Mouse (Mus musculus) heart, postnatal 10 days (tissue): ENCODE data around the gene Lce6a. TPM values are rescaled to one million over a fixed set of nuclear protein-coding genes. Genes with fewer than 3 reads are reported as not detected.

Experiments
- DNase-seq, 2 experiments: peaks; one replicate each; pipeline ENCODE4 v3.0.0; 2021
- intact Hi-C: fragments of 180-260 bp; cut with DNase I; formaldehyde crosslinking; loops from one replicate; pipeline ENCODE4 v1.15.1; 2025
- total RNA-seq, 2 experiments: library from RNA; stranded (reverse); gene quantifications; 2 replicates each; pipeline ENCODE4 v1.2.3; 2021

Lce6a gene
- not detected for total RNA-seq

DNA sequence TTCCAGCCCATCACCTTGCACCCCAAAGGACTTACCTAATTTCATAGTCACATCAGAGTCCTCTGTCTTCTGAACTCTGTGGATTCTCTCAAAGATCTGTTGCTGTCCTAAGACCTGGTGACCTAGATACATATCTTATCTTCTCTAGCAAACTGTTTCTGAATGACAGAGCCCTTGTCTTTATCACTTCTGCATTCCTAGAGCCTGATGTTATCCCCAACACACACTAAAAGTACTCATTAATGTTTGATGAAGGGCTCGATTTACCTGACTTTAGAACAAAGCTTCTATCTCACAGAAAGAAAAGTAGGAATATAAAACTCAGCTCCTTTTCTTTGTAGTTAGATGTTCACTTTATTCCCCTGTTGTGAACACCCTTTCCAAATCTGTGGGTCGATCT lies at the start of gene Lce6a:
TSS of gene Lce6a (minus strand) at position 101 of the 400 bp plus-strand sequence.
- DNase-seq: no peak
- intact Hi-C loops: no loop called here

DNA sequence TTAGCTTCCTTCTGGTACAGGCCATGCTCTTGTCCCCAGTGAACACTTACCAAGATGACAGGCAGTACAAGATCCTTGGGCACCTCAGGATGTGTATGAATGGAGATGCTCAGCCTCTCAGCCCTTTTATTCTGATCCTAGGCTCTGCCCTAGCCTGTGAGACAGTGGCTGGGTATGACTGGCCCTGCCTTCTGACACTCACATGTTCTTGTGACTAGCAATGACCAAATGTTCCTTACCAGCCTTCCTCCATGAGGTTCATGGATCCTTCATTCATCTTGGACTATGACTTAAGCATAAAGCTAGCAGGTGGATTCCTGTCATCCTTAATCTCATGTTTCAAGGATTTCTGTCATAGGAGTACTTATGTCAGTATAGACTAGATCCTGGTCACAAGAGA lies 48.8 kb upstream of the Lce6a start, which contains the start of gene Lce1a2:
TSS of gene Lce1a2 (minus strand) at position 101 of the 400 bp plus-strand sequence.
- intact Hi-C loops: no loop called here
- no peak for DNase-seq

DNA sequence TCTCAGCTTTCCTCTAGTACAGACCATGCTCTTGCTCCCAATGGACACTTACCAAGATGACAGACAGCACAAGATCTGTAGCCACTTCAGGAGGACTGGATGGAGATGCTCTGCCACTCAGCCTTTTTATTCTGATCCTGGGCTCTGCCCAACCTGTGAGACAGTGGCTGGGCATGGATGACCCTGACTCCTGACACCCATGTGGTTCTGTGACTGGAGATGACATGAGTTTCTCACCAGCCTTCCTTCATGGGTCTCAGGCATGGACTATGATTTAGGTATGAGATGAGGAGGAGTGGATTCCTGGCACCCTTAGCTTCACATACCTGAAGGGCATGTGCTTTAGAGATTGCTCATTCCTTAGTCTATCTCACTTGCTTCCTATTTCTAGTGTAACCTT lies 35.4 kb upstream of the Lce6a start, which contains the start of gene Lce1b:
TSS of gene Lce1b (minus strand) at position 101 of the 400 bp plus-strand sequence.
- intact Hi-C loops: no loop called here
- no peak for DNase-seq

DNA sequence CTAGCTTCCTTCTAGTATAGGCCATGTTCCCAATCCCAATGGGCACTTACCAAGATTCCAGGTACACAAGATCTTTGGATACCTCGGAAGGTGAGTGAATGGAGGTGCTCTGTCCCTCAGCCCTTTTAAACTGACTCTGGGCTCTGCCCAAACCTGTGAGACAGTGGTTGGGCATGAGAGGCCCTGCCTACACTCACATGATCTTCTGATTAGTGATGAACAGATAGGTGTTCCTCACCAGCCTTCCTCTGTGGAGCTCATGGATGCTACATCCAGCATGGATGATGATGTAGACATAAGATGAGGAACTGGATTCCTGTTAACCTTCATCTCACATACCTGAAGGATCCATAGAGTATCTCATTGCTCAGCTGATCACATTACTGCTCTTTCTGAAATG lies 26.7 kb upstream of the Lce6a start, which contains the start of gene Lce1a1:
TSS of gene Lce1a1 (minus strand) at position 101 of the 400 bp plus-strand sequence.
- intact Hi-C loops: no loop called here
- no peak for DNase-seq

DNA sequence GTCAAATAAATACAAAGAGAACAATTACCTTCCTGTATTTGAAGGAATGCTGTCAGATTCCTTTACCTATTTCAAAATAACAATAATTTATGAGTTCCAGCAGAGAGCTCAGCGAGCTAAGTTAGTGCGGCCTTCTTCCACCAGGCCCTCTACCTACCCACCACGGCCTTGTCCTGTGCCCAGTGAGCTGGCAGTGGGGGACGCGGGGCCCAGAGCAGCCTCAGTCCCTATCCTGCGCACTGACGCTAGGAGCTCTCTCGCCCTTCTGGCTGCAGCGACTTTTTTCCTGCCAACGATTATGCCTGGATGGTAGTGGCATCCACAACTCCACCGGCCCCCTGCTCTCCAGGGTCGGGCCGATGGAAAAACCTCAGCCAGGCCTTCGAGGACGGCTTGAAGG lies 18.4 kb upstream of the Lce6a start:
- intact Hi-C loops: no loop called here
- DNase-seq: no peak

DNA sequence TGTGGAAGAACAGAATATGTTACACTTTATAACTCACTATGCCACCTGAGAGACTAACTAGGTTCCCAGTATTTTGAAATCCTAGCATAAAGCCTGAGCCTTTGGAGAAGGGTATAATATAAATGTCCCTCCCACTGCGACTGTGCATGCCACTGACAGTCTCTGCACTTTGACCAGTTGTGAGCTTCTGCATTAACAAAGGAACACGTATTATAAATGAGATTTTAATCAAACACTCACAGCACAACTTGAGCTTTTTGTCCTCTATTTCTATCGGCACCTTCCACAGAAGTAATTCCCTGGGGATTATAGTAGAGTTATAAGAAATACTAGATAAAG lies 17.2 kb upstream of the Lce6a start:
- intact Hi-C loops: no loop called here
- no peak for DNase-seq

DNA sequence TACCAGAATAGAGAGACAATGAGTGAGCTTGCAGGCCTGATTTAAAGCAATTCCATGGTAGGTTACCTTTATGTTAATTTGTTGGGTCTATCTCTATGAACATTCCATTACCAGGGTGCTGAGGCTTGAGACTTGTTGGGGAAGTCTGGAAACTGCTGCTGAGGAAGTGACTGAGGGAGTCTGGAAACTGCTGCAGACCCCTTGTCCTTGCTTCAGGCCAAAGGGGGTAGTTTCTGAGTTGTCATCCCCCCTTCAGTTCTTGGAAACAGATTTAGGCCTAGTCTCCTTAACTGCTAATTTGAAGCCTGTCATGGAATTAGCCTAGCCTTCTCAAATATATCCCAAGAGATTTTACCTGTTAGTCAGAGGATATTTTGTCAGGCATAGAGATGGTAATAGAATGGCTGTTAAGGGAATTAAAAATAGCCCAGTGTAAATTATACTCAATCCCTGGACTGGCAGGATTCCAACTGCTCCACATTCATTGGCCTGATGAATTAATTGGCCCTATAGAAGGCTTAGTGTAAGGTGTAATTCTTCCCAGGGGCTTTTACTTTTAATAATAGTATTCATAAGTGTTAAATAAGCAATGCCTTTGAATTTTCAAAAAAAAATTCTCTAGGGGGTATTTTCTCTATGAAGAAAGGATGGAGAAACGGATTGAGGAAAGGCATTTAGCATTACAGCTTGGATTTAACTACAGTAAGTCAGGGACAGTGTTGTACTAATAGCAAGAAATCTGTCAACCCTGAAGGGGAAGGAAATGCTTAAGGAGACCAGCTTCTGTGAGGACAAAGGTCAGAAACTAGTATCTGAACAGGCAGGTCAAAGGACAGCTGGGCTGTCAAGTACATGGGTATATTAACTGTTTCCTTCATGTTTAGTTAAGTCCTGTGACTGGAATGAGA lies 16.5 kb upstream of the Lce6a start:
- DNase-seq: no peak
- intact Hi-C loops: no loop called here

DNA sequence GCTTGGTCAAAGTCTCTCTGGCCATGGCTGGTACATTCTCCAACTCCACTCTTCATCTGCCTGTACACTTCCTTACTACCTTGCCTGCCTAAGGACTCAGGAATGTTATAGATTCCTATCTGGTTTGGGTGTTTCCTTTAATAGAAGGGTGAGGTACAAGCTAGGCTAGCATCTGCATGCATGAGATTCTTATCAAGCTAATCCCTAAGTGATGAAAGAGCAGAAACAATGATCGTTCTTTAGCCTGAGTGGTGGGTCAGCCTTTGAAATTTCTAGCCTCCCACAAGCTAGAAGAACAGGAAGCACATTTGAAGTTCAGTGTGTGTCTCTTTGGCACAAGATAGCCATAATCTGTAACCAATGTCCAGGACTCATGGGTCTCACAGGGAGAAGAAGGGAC lies 11.7 kb downstream of the Lce6a start:
- intact Hi-C loops: no loop called here
- DNase-seq: no peak

DNA sequence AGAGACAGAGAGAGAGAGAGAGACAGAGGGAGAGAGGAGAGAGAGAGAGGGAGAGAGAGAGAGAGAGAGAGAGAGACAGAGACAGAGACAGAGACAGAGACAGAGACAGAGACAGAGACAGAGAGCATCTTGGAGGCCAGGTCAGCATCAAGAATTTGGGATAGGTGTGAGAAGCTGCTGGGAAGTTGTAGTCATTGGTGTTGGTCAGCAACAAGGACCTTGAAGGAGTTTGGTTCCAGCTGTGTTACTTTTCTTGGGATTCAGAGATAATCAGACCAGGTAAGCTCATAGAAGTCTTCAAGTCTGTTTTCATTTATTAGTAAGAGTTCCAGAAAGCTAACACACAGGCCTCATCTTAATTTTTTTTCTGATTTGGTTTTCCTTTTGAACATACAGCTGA lies 14.1 kb downstream of the Lce6a start, which contains the start of gene 2210017I01Rik:
TSS of gene 2210017I01Rik (minus strand) at position 101 of the 400 bp plus-strand sequence.
- DNase-seq: no peak
- intact Hi-C loops: no loop called here

DNA sequence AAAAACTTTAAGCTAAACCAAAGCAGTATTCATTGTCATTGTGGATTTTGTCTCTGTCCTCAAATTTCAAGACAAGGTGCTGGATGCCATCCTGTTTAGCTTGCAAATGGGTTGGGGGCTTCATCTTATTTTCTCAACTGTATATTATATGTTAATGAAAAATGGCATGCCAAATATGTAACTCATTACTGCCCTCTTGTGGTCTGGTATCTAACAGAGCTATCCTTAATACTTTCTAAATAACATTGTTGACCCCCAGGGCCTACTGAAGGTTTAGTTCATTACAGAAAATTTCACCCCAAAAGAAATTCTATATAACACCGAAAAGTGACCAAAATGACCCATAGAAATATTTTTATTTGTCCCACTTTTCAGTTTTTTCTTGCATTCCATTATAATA lies 19.3 kb downstream of the Lce6a start:
- DNase-seq: no peak
- intact Hi-C loops: loop anchor here (5.0 kb wide), 1 partner anchor 450 kb away; no protein-coding TSS in a partner anchor

DNA sequence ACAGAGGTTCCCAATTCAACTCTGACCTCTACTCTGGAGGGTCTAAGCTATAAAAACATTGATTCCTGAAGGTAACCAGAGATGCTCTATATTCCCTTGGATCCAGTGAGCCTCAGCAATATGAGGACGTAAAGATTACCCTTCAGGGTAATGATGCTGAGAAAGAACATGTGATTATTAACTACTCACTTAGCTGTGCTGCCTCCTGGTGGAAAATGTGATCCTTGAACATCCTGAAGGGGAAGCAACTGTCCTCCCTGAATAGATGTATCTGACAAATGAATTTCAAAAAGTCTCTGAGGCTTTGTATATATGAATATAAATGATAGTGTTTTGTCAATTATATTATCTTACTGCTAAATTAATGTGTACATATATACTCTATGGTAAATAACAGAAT lies 21.0 kb downstream of the Lce6a start:
- intact Hi-C loops: loop anchor here (5.0 kb wide), 1 partner anchor 448 kb away; no protein-coding TSS in a partner anchor
- no peak for DNase-seq

DNA sequence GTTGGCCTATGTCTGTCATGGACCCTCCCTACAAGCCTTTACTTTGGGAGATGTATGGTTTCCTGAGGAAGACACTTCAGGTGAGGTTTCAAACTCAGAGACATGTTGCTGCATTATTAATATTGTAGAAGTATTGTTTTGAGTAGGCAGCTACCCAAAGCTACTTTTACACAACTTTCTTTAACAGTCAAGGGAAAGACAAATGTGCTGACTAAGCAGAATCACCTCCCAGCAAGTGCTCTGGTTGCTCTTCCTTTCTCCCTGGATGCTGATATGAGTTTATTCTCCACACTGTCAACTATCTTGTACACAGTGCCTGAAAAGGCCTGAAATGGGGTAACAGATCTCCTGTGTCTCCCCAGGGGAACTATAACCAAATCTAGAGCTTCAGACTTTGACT lies 21.5 kb downstream of the Lce6a start:
- DNase-seq: no peak
- intact Hi-C loops: loop anchor here (5.0 kb wide), 1 partner anchor 448 kb away; no protein-coding TSS in a partner anchor

DNA sequence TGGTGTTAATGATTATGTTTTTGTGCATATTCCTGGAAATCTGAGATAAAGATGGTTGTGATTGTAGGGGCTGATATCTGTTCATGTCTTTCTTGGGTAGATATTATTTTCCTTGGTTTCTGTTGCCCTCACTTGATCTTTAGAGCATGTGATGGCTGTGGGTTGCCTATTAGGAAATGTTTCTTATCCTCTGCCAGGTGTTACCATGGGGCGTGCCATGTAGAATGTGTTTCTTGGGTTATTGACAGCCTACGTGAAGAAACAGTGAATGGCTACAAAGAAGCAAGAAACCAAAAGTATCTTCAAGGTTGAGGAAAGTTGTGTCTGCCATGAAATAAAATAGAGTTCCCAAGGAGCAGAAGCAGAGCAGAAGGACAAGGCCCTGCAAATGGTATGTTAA lies 23.0 kb downstream of the Lce6a start:
- no peak for DNase-seq
- intact Hi-C loops: no loop called here

DNA sequence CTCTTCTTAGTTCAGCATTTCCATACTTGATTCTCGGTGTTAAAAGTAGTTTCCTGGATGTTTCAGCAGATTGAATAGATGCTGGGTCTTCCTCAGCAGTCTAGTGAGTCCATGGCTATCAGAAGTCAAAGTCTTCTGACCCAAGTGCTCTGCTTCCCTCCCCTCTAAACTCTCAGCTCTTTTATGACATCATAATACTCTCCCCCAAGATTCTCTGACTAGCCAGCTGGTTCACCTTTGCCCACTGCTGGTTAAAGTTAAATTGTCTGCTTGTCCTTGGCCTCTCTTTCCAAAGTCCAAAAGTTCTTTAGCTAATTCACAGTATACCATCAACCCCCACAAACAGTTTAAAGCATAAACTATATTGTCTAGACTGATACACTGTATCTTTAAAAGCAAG lies 32.6 kb downstream of the Lce6a start, which contains the start of gene Smcp:
TSS of gene Smcp (minus strand) at position 140 of the 400 bp plus-strand sequence.
- no peak for DNase-seq
- intact Hi-C loops: no loop called here

DNA sequence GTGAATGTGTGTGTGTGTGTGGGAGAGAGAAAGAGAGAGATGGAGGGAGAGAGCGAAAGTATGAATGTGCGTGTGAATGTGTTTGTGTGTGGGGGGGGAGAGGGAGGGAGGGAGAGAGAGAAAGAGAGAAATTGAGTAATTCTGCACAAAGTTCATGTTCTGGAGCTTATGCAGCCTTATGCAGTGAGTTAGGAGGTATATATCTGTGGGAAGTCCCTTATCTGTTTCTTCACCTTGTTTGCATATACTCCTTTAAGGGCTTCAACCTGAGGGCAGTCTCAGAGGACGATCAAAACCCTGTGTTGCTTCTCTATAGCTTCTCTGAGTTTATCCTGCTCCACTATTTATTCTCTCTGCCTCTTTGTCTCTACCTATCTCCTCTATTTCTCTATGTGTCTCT lies 34.3 kb downstream of the Lce6a start:
- DNase-seq: no peak
- intact Hi-C loops: no loop called here

DNA sequence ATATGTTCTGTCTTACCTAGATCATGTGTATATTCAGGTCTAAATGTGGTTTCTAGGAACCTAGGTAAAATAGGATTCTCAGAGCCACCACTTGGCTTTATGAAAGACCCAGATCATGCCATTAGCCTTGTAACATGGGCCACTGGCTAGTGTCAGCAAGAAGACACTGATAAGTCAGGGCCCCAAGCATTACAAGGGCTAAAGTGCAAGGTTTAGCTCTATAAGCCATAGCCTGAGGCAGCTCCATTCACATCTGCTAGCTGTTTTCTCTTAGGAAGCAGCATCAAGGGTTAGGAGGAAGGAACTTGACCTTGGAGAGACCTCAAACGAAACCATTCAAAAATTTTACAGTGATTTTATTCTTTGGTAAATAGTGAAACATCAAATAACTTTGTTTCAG lies 36.4 kb downstream of the Lce6a start:
- intact Hi-C loops: no loop called here
- no peak for DNase-seq

DNA sequence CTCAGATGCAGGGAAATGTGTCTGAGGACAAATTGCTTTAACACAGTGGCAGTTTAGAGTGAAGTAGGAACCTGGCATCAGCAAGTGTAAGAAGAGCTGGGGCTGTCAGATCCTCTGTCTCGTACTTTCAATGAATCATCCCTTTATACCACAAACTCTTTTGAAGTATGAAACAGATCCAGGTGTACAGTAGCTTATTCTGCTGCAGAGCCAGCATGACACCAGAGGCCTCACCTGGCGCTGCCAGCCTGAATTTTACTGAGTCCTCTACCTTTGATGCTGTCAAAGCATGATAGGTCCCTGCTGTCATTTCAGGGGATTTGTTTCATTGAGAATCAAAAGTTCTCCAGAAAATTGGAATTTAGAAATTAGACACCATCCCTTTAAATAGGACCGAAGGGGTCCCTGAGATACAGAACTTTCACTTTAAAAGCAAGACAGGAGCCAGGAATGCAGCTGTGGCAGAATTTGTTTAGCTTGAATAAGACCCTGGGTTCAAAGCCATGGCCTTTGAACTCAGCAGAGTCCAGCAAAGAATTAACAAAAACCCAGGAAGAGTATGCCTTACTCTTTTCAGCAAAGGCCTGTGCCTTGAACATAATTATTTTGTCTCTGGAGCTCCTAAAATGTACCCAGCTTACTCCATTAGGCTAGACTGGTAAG lies 38.2 kb downstream of the Lce6a start:
- DNase-seq: no peak
- intact Hi-C loops: no loop called here

DNA sequence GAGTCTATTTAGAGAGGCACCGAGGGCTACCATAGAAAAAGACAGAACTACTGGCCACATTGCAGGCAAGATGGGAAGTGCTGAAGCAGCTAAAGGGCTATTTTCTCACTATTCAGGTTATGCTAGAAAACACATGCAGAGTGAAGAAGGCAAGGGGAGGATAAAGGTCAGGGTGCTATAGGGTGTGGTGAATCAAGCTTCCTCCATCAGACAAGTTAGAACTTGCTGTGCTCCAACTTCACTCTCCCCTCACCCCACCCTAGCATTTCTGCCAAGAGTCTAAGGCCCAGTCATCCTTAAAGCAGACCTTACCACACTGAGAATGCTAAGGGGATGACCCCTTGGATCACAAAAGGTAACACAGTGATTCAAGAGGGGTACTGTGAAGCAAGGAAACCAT lies 42.0 kb downstream of the Lce6a start:
- intact Hi-C loops: no loop called here

DNA sequence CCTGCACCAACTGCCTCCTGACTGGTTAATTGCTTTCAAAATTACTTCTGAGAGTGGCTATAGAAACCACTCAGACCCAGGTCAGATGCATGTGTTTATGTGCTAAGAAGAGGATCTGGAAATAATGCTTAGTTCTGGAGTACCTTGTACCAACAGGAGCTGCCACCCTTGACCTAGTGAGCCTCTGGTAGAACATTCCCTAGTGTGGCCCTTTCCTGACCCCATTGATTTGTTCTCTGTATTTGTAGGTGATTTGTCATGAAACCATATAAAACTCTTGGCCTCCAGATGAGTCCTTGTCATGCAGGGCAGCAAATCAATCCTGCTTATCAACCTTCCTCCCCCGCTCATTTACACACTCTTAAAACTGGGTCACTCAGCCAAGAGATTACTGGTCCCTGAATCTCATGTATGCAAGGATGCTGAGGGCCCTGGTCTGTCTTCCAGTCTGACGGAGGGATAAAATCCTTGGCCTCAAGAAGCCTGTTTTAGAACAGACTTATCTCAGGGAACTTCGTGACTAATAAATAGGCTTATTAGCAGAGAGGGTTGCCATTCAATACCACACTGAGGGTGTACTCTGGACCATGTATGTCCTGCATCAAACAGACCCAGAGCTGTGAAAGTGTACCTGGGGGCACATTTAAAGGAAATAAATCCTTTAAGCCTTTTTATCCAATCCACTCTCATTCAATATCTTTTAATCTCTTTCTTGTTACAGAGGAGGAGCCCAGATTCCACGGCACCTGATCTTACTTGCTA lies 42.6 kb downstream of the Lce6a start:
- intact Hi-C loops: no loop called here
- DNase-seq: no peak

More for the DNA sequence above, 42.0 kb downstream of the Lce6a start:
- DNase-seq: no peak

DNA sequence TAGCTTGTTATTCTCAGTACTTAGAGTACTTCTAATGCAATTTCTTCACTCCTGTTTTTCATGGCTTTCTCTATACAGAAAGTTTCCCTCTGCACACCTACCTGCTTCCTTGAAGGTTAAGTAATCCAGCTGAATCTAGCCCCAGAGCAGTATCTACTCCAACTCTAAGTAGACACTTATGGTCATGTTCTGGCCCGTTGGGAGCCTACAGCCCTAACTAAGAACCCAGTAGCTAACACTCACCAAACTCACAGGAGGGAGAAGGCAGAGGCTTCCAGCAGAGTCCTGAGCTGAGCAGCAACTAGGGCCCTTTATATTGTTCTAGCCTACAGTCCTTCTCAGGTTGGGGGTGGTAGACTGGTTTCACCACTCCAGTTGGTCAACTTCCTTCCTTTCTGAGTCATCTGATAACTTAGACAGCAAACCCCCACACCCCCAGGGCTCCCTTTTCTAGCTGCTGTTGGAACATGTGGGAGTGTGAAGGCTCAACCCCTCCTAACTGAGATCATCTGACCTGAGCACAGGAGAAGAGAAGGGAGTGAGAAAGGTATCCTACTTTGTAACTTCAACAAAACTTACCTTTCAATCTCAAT lies 47.9 kb downstream of the Lce6a start, which contains the start of gene Ivl:
TSS of gene Ivl (minus strand) at position 287 of the 593 bp plus-strand sequence.
- intact Hi-C loops: no loop called here
- no peak for DNase-seq
